Mouse (Mus musculus) heart, postnatal 0 days (tissue): ENCODE data around the gene Cyth1. TPM values are rescaled to one million over a fixed set of nuclear protein-coding genes. Genes with fewer than 3 reads are reported as not detected.

Experiments
- ATAC-seq: fragments of 200-750 bp; cut with Nextera tagmentation; 2 replicates; pipeline ENCODE4 v1.8.0; 2017; ENCODE audit warnings: low read depth, moderate number of reproducible peaks, moderate library complexity; ENCODE audit not compliant: insufficient read depth
- DNase-seq: peaks from one replicate; pipeline ENCODE4 v3.0.0-alpha.2; 2016; ENCODE audit warnings: low spot score
- H3K27ac ChIP-seq: fragments of 300-500 bp; sonication (generic); 2 replicates; pipeline ENCODE4 v1.5.1; 2014; ENCODE audit warnings: low read depth, mild to moderate bottlenecking
- H3K27me3 ChIP-seq: fragments of 300-500 bp; sonication (generic); 2 replicates; pipeline ENCODE4 v1.6.1; 2014; ENCODE audit warnings: low read length, mixed read lengths; ENCODE audit not compliant: control insufficient read depth, insufficient read depth
- H3K36me3 ChIP-seq: fragments of 300-500 bp; sonication (generic); replicated peaks from 2 replicates; pipeline ENCODE4 v1.6.1; 2014; ENCODE audit warnings: low read length, mixed read lengths; ENCODE audit not compliant: control insufficient read depth, insufficient read depth
- H3K4me1 ChIP-seq: fragments of 300-500 bp; sonication (generic); 2 replicates; pipeline ENCODE4 v1.6.1; 2014; ENCODE audit warnings: antibody characterized with exemption; ENCODE audit not compliant: control insufficient read depth, insufficient read depth
- H3K4me2 ChIP-seq: fragments of 300-500 bp; sonication (generic); 2 replicates; pipeline ENCODE4 v1.6.1; 2014; ENCODE audit warnings: low read depth, mild to moderate bottlenecking, low read length, moderate library complexity
- H3K4me3 ChIP-seq: fragments of 300-500 bp; sonication (generic); 2 replicates; pipeline ENCODE4 v1.5.1; 2014; ENCODE audit warnings: low read depth, low read length
- H3K9ac ChIP-seq: fragments of 300-500 bp; sonication (generic); replicated peaks from 2 replicates; pipeline ENCODE4 v1.6.1; 2014; ENCODE audit warnings: low read depth, low read length, mixed read lengths
- H3K9me3 ChIP-seq: fragments of 300-500 bp; sonication (generic); replicated peaks from 2 replicates; pipeline ENCODE4 v1.6.1; 2016; ENCODE audit warnings: low read length; ENCODE audit not compliant: control insufficient read depth
- CTCF ChIP-seq: IDR thresholded peaks from 2 replicates; pipeline ENCODE4 v1.5.1; 2016; ENCODE audit warnings: antibody characterized with exemption, control low read depth, low read depth
- EP300 ChIP-seq: IDR thresholded peaks from 2 replicates; pipeline ENCODE4 v1.6.1; 2016; ENCODE audit warnings: antibody characterized with exemption, low read depth
- WGBS: fragments of 180-500 bp; shearing (Covaris S2); extraction: QIAGEN DNeasy Blood & Tissue Kit; methylation state at CpG from one replicate; pipeline ENCODE4 v1.1.7; 2014; 5-methylcytosine and 5-hydroxymethylcytosine counted together
- polyA plus RNA-seq: library from polyadenylated mRNA; unstranded; fragments of >200 nt; fragmentation: Nextera tagmentation; extraction: Ambion mirVana; gene quantifications from 2 replicates; pipeline ENCODE4 v1.2.1, GENCODE M21; 2015
- total RNA-seq: library from RNA; depleted of rRNA; stranded (reverse); fragments of >200 nt; gene quantifications from 2 replicates; pipeline ENCODE4 v1.2.3, GENCODE M21; 2014; ENCODE audit warnings: low replicate concordance

The Cyth1 gene
- total and polyA plus RNA-seq, 2 experiments from 2014 or later = 21.4 to 50.1 TPM

DNA sequence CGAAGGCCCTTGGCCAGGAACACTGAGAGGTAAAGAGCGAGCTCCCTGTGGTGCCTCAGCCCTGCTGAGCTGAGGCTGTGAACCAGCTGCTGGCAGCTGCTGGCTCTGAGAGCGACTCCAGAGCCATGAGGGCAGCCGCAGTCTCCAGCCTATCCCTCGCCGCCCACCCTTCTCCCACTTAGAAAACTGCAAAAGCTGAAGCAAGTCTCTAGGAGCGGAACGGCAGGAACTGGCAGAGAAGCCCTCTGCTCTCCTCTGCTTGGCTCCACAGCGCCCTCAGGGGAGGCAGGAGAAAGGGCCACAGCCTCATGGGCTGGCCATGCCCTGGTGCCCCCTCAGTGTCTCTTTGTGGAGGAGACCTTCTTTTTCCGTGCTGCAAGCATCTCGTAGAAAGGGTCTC is 82.7 kb downstream of the Cyth1 start:
- DNase-seq = no peak
- no peak for ATAC-seq
- no peak for TF ChIP-seq EP300
- TF ChIP-seq CTCF = peak; percentile 22
- Histone ChIP-seq H3K4me1 (peaks cover 34% of the 10 kb centered on the region), H3K4me3 (no peak overlapping the region), H3K36me3 (peaks cover 62% of the 10 kb centered on the region), H3K9ac (no peak overlapping the region), H3K4me2 (no peak overlapping the region), H3K27me3 (no peaks in the 10 kb centered on the region), H3K27ac (no peak overlapping the region), H3K9me3 (no peaks in the 10 kb centered on the region)
- 54% methylated on average over 11 of the region's 11 CpGs for WGBS

DNA sequence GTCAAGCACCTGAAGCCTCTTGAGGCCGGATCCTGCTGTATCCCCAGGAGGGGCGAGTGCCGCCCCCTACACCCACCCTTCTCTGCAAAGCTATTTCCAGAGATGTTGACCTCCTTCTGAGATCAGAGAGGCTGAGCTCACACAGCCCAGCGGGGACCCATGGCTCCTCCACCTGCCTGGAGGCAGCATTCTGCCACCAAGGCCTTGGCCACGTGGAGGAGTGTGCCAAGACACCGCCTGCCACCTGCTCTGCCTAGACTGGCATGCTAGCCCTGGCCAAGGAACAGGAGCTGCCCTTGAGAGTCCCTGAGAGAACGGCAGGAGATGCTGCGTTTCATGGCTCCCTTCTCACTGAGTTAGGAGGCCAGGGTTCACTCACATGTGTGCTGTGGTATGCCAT is 83.8 kb downstream of the Cyth1 start:
- H3K4me1 ChIP-seq = peaks cover 31% of the 10 kb centered on the region
- DNase-seq (no peak), ATAC-seq (no peak)
- WGBS = 83% methylated on average over 8 of the region's 8 CpGs
- H3K9ac ChIP-seq = no peak overlapping the region
- peaks cover 52% of the 10 kb centered on the region for H3K36me3 ChIP-seq
- TF ChIP-seq CTCF = no peak
- no peak for TF ChIP-seq EP300
- H3K27ac ChIP-seq = no peak overlapping the region
- H3K4me3 ChIP-seq = no peak overlapping the region
- H3K9me3 ChIP-seq = no peaks in the 10 kb centered on the region
- H3K27me3 ChIP-seq = no peaks in the 10 kb centered on the region
- no peak overlapping the region for H3K4me2 ChIP-seq

DNA sequence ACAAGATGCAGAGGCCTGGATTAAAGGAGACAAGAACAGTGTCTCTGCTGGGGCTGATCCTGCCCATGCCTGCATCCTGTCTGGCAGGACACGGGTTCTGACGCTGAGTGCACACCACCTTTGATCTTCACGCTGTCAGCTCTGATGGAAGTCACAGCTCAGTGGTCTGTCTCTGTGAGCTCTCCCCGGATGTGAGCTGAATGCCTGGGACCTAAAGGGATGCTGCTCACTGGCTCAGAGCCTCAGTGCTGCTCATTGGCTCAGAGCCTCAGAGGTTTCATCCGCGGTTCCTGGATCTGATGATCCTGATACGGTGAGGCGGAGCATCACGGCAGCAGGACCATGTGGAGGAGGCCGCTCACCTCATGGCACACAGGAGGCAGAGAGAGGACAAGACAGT is 86.1 kb downstream of the Cyth1 start:
- H3K27ac ChIP-seq = no peak overlapping the region
- H3K4me3 ChIP-seq = no peak overlapping the region
- peaks cover 20% of the 10 kb centered on the region; the same call in 1 of the 2 replicates for H3K4me1 ChIP-seq
- H3K4me2 ChIP-seq = no peak overlapping the region
- H3K9ac ChIP-seq = no peak overlapping the region
- WGBS = 49% methylated on average over 10 of the region's 10 CpGs
- no peak for TF ChIP-seq EP300
- no peaks in the 10 kb centered on the region for H3K27me3 ChIP-seq
- ATAC-seq = no peak
- H3K36me3 ChIP-seq = peaks cover 37% of the 10 kb centered on the region
- no peak for DNase-seq
- H3K9me3 ChIP-seq = no peaks in the 10 kb centered on the region

DNA sequence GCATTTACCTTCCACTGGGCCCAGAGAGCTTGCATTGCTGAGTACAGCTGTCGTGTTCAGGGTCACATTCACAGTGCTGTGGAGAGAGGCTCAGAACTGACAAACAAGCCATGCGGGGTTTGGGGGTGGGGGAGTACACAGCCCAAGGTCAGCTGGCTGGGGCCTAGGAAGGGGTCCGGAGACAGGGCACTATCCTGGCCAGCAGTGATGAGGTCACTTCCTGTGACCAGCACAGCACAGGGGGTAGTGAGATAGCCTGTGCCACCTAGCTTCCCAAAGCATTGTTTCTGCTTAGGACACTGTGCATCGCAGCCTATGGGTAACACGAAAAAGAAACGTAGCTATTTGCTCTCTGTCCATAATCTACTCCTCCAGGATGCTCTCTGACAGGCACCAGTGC is 87.2 kb downstream of the Cyth1 start:
- no peak overlapping the region for H3K4me3 ChIP-seq
- DNase-seq (no peak), ATAC-seq (peak; percentile 59)
- 56% methylated on average over 6 of the region's 6 CpGs for WGBS
- H3K4me2 ChIP-seq = no peak overlapping the region
- H3K27ac ChIP-seq = peak overlapping the region; percentile 86
- no peak for TF ChIP-seq EP300
- no peak for TF ChIP-seq CTCF
- H3K27me3 ChIP-seq = no peaks in the 10 kb centered on the region
- peaks cover 16% of the 10 kb centered on the region; the same call in 1 of the 2 replicates for H3K4me1 ChIP-seq
- peak overlapping the region; percentile 36; the same call in 1 of the 2 replicates for H3K9ac ChIP-seq
- no peaks in the 10 kb centered on the region for H3K9me3 ChIP-seq
- H3K36me3 ChIP-seq = peaks cover 29% of the 10 kb centered on the region

DNA sequence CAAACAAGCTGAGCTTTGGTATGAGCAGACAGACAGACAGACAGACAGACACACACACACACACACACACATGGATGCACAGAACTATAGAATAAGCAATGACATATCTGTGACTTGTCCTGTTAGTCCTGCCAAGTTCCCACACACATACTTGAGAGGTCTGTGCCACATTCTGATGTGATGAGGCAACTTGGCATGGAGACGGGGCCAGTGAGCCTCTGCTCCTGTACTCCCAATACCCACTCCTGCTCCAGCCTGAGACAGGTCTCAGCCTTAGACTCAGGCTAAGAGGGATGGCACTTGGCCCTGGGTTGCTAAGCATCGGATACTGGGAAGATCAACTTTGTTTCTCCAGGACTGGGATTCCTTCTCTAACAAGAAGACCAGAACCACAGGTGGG is 87.6 kb downstream of the Cyth1 start:
- H3K27ac ChIP-seq = peak overlapping the region; percentile 86

DNA sequence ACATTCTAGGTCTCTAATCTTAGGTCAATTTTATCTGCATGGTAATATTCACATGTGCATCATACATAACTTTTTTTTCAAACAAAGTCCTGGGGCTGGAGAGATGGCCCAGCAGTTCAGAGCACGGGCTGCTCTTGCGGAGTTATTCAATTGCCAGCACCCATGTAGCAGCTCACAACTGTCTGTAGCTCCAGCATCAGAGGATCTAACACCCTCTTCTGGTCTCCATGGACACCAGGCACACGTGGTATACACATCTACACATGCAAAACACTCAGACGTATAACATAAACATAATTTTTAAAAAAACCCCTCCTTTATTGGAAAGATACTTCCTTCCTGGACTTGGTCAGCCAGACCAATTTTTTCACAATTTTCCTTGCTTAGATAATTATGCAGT is 89.6 kb downstream of the Cyth1 start:
- no peak for DNase-seq
- Histone ChIP-seq H3K27me3 (no peaks in the 10 kb centered on the region), H3K36me3 (peaks cover 6% of the 10 kb centered on the region), H3K4me1 (peaks cover 17% of the 10 kb centered on the region; the same call in 1 of the 2 replicates), H3K9me3 (0 out of 2 replicates have a peak, but pooled peaks cover 4% of the 10 kb centered on the region), H3K27ac (no peak overlapping the region), H3K9ac (no peak overlapping the region), H3K4me2 (no peak overlapping the region), H3K4me3 (no peak overlapping the region)
- WGBS = 63% methylated on average over 4 of the region's 4 CpGs
- ATAC-seq = no peak
- TF ChIP-seq EP300 (no peak), CTCF (no peak)

More for the DNA sequence above, 87.6 kb downstream of the Cyth1 start:
- ATAC-seq (peak; percentile 79), DNase-seq (peak; percentile 63)
- Histone ChIP-seq H3K4me3 (no peak overlapping the region), H3K4me1 (peaks cover 15% of the 10 kb centered on the region; the same call in 1 of the 2 replicates), H3K9ac (peak overlapping the region; percentile 36; the same call in 1 of the 2 replicates), H3K27me3 (no peaks in the 10 kb centered on the region), H3K36me3 (peaks cover 26% of the 10 kb centered on the region), H3K4me2 (no peak overlapping the region), H3K9me3 (0 out of 2 replicates have a peak, but pooled peaks cover 3% of the 10 kb centered on the region)
- 32% methylated on average over 2 of the region's 2 CpGs for WGBS
- TF ChIP-seq EP300 (no peak), CTCF (no peak)
